Mouse (Mus musculus) adrenal gland, adult 10 weeks (tissue): ENCODE measurements around the gene Ramp1. TPM values are rescaled to one million over a fixed set of nuclear protein-coding genes. Genes with fewer than 3 reads are reported as not detected.

Source experiments
- polyA plus RNA-seq: library from polyadenylated mRNA; stranded (reverse); fragments of 350-450 nt; fragmentation: Illumina TruSeq; extraction: RNeasy Lipid Tissue Mini Kit (QIAGEN cat#74804); gene quantifications from one replicate; pipeline ENCODE4 v1.2.3, GENCODE M21; 2014; ENCODE audit warnings: low read depth, low replicate concordance

Ramp1 gene
- 2.0 TPM for polyA plus RNA-seq

DNA sequence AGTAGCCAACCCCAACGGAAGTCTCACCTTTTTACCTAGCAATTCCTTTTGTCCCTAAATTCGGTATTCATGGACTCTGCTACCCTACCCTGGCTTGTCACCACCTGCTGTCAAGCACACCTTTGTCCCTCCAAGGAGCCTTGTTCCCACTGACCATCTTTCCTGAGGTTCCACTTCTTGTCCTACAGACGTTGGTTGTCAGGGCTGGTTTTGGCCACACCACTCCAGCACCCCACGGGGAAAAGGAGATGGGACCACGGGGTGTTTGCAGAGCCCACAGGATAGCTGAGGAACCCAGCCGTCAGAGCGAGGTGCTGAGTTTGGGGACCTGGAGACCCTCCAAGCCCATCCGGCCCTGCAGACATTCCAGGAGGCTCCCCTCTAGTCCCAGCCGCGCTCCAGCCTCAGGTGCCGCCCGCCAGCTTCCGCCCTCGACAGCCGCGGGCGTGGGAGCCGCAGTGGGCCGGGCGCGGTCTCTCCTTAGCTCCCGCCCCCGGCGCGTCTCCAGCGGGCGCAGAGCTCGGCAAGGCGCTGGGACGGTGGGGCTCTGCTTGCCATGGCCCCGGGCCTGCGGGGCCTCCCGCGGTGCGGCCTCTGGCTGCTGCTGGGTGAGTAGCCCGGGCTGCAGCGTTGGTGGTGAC lies at the start of gene Ramp1:
TSS of gene Ramp1 (plus strand) at position 290 of the 641 bp plus-strand sequence.

GRCm38 (mm10) chr1:91144813-91145212 lies 34.8 kb upstream of the Ramp1 start, which contains the start of gene Rbm44:
Rbm44 (plus strand) TSS chr1:91145089.

GRCm38 (mm10) chr1:91249564-91250414 lies 70.2 kb downstream of the Ramp1 start, which contains the start of gene Ube2f:
Ube2f (plus strand) TSS chr1:91250304.

Other genes with a start within 250 kb of the Ramp1 start
- gene Prlh, start 226.7 kb upstream of the Ramp1 start, polyA plus RNA-seq = not detected
- gene Rab17, start 210.2 kb upstream of the Ramp1 start, polyA plus RNA-seq = not detected
- gene Lrrfip1, start 181.1 kb upstream of the Ramp1 start, polyA plus RNA-seq = 49.0 TPM
- gene Rbm44, start 34.7 kb upstream of the Ramp1 start, polyA plus RNA-seq = 0.12 TPM
- gene Ube2f, start 70.5 kb downstream of the Ramp1 start, polyA plus RNA-seq = 164 TPM
- 6.4 TPM for gene Scly, start 118.5 kb downstream of the Ramp1 start, polyA plus RNA-seq
- not detected for gene Espnl, start 142.3 kb downstream of the Ramp1 start, polyA plus RNA-seq
- 0.41 TPM for gene Klhl30, start 171.2 kb downstream of the Ramp1 start, polyA plus RNA-seq
- 3.0 TPM for gene Erfe, start 186.6 kb downstream of the Ramp1 start, polyA plus RNA-seq
- gene Ilkap, start 219.0 kb downstream of the Ramp1 start, polyA plus RNA-seq = 42.7 TPM
- gene Hes6, start 234.2 kb downstream of the Ramp1 start, polyA plus RNA-seq = 4.0 TPM